Mouse (Mus musculus): ENCODE results near the gene Bdkrb2.

- TF ChIP-seq CTCF (IDR thresholded peaks at IDR 0.05; ENCODE audit: low read depth) (no peak), EP300 (IDR thresholded peaks at IDR 0.05; ENCODE audit: low read depth) (no peak)
Observed at GRCm38 (mm10) chr12:105597135-105597534, 34.1 kb downstream of the Bdkrb2 start.

Measured in liver, postnatal 0 days (tissue).